Comparison of ENCODE assay signal across 8 mouse cellular contexts in genomic region chr14:120274746-120275145, GRCm38 (mm10). TPM values are rescaled to one million over a fixed set of nuclear protein-coding genes. Genes with fewer than 3 reads are reported as not detected.
DNase-seq lines count a peak whose midpoint lies in the region; ATAC-seq lines count a peak whose summit lies in the region.

No protein-coding gene starts in this region.

- peak overlapping the region; percentile 73 for H3K4me3 ChIP-seq in liver, embryonic 11.5 days (ENCODE audit: low read depth, low read length)
- peak overlapping the region; percentile 70 for H3K4me3 ChIP-seq in forebrain, embryonic 10.5 days
- H3K4me3 ChIP-seq in limb, embryonic 10.5 days = peak overlapping the region; percentile 69
- H3K4me3 ChIP-seq in neural tube, embryonic 15.5 days (replicated peaks) = peak overlapping the region; percentile 66

- DNase-seq in liver, embryonic 11.5 days (ENCODE audit: low spot score) = no peak
- no peak for DNase-seq in liver
- DNase-seq in forebrain, embryonic 10.5 days (ENCODE audit: extremely low spot score, low spot score) = no peak
- peak; percentile 27 for DNase-seq in limb, embryonic 10.5 days (ENCODE audit: low spot score)
- no peak for DNase-seq in adrenal gland, postnatal 10 days
- no peak for DNase-seq in left cerebral cortex, adult 11 months (ENCODE audit: low spot score)
- DNase-seq in layer of hippocampus, postnatal 36 days = no peak

- H3K4me1 ChIP-seq in liver, embryonic 11.5 days (replicated peaks; ENCODE audit: control insufficient read depth, insufficient read depth, low read length) = peaks cover 31% of the 10 kb centered on the region
- H3K4me1 ChIP-seq in forebrain, embryonic 10.5 days = peaks cover 60% of the 10 kb centered on the region
- H3K4me1 ChIP-seq in limb, embryonic 10.5 days = peaks cover 34% of the 10 kb centered on the region
- peaks cover 38% of the 10 kb centered on the region for H3K4me1 ChIP-seq in neural tube, embryonic 15.5 days

- H3K4me2 ChIP-seq in liver, embryonic 11.5 days = peak overlapping the region; percentile 79
- peak overlapping the region; percentile 65 for H3K4me2 ChIP-seq in neural tube, embryonic 15.5 days

- no peak overlapping the region; the same call in 1 of the 2 replicates for H3K27ac ChIP-seq in liver, embryonic 11.5 days (ENCODE audit: low read depth, low read length)
- peak overlapping the region; percentile 90 for H3K27ac ChIP-seq in forebrain, embryonic 10.5 days
- peak overlapping the region; percentile 88 for H3K27ac ChIP-seq in limb, embryonic 10.5 days
- peak overlapping the region; percentile 90 for H3K27ac ChIP-seq in neural tube, embryonic 15.5 days (replicated peaks)

- no peaks in the 10 kb centered on the region for H3K27me3 ChIP-seq in liver, embryonic 11.5 days (replicated peaks; ENCODE audit: control insufficient read depth, insufficient read depth, low read length)
- H3K27me3 ChIP-seq in forebrain, embryonic 10.5 days (ENCODE audit: poor library complexity, severe bottlenecking) = no peaks in the 10 kb centered on the region
- H3K27me3 ChIP-seq in limb, embryonic 10.5 days (ENCODE audit: low read depth, poor library complexity, severe bottlenecking) = no peaks in the 10 kb centered on the region
- no peaks in the 10 kb centered on the region for H3K27me3 ChIP-seq in neural tube, embryonic 15.5 days (replicated peaks)

- ATAC-seq in liver, embryonic 11.5 days (replicated peaks; ENCODE audit: low FRiP score) = no peak
- ATAC-seq in neural tube, embryonic 15.5 days (ENCODE audit: low FRiP score) = no peak; the same call in 1 of the 2 replicates

- H3K9ac ChIP-seq in liver, embryonic 11.5 days (ENCODE audit: low read depth, low read length) = peak overlapping the region; percentile 31; the same call in 1 of the 2 replicates
- peak overlapping the region; percentile 61 for H3K9ac ChIP-seq in neural tube, embryonic 15.5 days (replicated peaks)

- no peaks in the 10 kb centered on the region for H3K9me3 ChIP-seq in liver, embryonic 11.5 days (ENCODE audit: control insufficient read depth, low read length)
- no peaks in the 10 kb centered on the region for H3K9me3 ChIP-seq in forebrain, embryonic 10.5 days
- H3K9me3 ChIP-seq in limb, embryonic 10.5 days (replicated peaks) = no peaks in the 10 kb centered on the region
- H3K9me3 ChIP-seq in neural tube, embryonic 15.5 days (replicated peaks) = no peaks in the 10 kb centered on the region

- WGBS in liver, embryonic 11.5 days = 57% methylated on average over 5 of the region's 5 CpGs
- 49% methylated on average over 5 of the region's 5 CpGs for WGBS in forebrain, embryonic 10.5 days
- 66% methylated on average over 5 of the region's 5 CpGs for WGBS in limb, embryonic 10.5 days
- WGBS in neural tube, embryonic 15.5 days = 38% methylated on average over 5 of the region's 5 CpGs

- H3K36me3 ChIP-seq in liver, embryonic 11.5 days (ENCODE audit: control insufficient read depth, insufficient read depth, low read length) = no peaks in the 10 kb centered on the region
- H3K36me3 ChIP-seq in forebrain, embryonic 10.5 days (replicated peaks) = no peaks in the 10 kb centered on the region
- no peaks in the 10 kb centered on the region for H3K36me3 ChIP-seq in limb, embryonic 10.5 days
- H3K36me3 ChIP-seq in neural tube, embryonic 15.5 days = no peaks in the 10 kb centered on the region

RNA-seq across cellular contexts. Expression of gene Mbnl2, which starts 0.7 kb away (rescaled TPM):
- 38.2 and 40.0 TPM in 2 replicates for polyA plus RNA-seq in liver, embryonic 11.5 days (2014; fragmentation: Nextera tagmentation; extraction: Ambion mirVana)
- polyA plus RNA-seq in forebrain, embryonic 10.5 days (2016; fragmentation: Nextera tagmentation; extraction: Ambion mirVana) = 30.0 TPM in 2 replicates
- polyA plus RNA-seq in limb, embryonic 10.5 days (2016; fragmentation: Nextera tagmentation; extraction: Ambion mirVana) = 33.8 and 45.5 TPM in 2 replicates
- polyA plus RNA-seq in neural tube, embryonic 15.5 days (2015; fragmentation: Nextera tagmentation; extraction: Ambion mirVana) = 28.9 and 43.6 TPM in 2 replicates
- 100 to 1,000 TPM; 182 to 201 TPM for total RNA-seq in adrenal gland, postnatal 10 days (2021)
- total RNA-seq in layer of hippocampus, postnatal 36 days (2021) = 100 to 1,000 TPM; 249 TPM
